Mouse (Mus musculus): ENCODE measurements around the gene Mfn1.

The Mfn1 gene

GRCm38 (mm10) chr3:32510375-32511190, 18.7 kb upstream of the Mfn1 start:
- DNase-seq (ENCODE audit: low spot score) = peak; percentile 93

- DNase-seq (ENCODE audit: low spot score) = no peak
Measured at GRCm38 (mm10) chr3:32511191-32511550, 18.1 kb upstream of the Mfn1 start.

- DNase-seq (ENCODE audit: low spot score) = no peak
Measured at GRCm38 (mm10) chr3:32512686-32513284, 16.5 kb upstream of the Mfn1 start.

GRCm38 (mm10) chr3:32513528-32513927, 15.7 kb upstream of the Mfn1 start:
- DNase-seq (ENCODE audit: low spot score) = no peak

GRCm38 (mm10) chr3:32527181-32527580, 2.1 kb upstream of the Mfn1 start:
- DNase-seq (ENCODE audit: low spot score) = no peak

GRCm38 (mm10) chr3:32530041-32530440, 776 bp downstream of the Mfn1 start:
- no peak for DNase-seq (ENCODE audit: low spot score)

GRCm38 (mm10) chr3:32535692-32536091, 6.4 kb downstream of the Mfn1 start:
- DNase-seq (ENCODE audit: low spot score) = no peak

- no peak for DNase-seq (ENCODE audit: low spot score)
Measured at GRCm38 (mm10) chr3:32537556-32537955, 8.3 kb downstream of the Mfn1 start.

GRCm38 (mm10) chr3:32538091-32538490, 8.8 kb downstream of the Mfn1 start:
- DNase-seq (ENCODE audit: low spot score) = no peak

- DNase-seq (ENCODE audit: low spot score) = no peak
Measured at GRCm38 (mm10) chr3:32553061-32553460, 23.8 kb downstream of the Mfn1 start.

GRCm38 (mm10) chr3:32563401-32563800, 34.1 kb downstream of the Mfn1 start:
- no peak for DNase-seq (ENCODE audit: low spot score)

GRCm38 (mm10) chr3:32573086-32573485, 43.8 kb downstream of the Mfn1 start:
- DNase-seq (ENCODE audit: low spot score) = no peak

GRCm38 (mm10) chr3:32573881-32574280, 44.6 kb downstream of the Mfn1 start:
- DNase-seq (ENCODE audit: low spot score) = no peak

GRCm38 (mm10) chr3:32575151-32575550, 45.9 kb downstream of the Mfn1 start:
- no peak for DNase-seq (ENCODE audit: low spot score)

- no peak for DNase-seq (ENCODE audit: low spot score)
Measured at GRCm38 (mm10) chr3:32578772-32579171, 49.5 kb downstream of the Mfn1 start.

GRCm38 (mm10) chr3:32580738-32581137, 51.5 kb downstream of the Mfn1 start:
- DNase-seq (ENCODE audit: low spot score) = no peak

GRCm38 (mm10) chr3:32581911-32582310, 52.6 kb downstream of the Mfn1 start:
- no peak for DNase-seq (ENCODE audit: low spot score)

GRCm38 (mm10) chr3:32583489-32583888, 54.2 kb downstream of the Mfn1 start:
- no peak for DNase-seq (ENCODE audit: low spot score)

- DNase-seq (ENCODE audit: low spot score) = no peak
Measured at GRCm38 (mm10) chr3:32586274-32586673, 57.0 kb downstream of the Mfn1 start.

- DNase-seq (ENCODE audit: low spot score) = no peak
Measured at GRCm38 (mm10) chr3:32595080-32595479, 65.8 kb downstream of the Mfn1 start.

- DNase-seq (ENCODE audit: low spot score) = no peak
Measured at GRCm38 (mm10) chr3:32599328-32599727, 70.1 kb downstream of the Mfn1 start.

- DNase-seq (ENCODE audit: low spot score) = no peak
Measured at GRCm38 (mm10) chr3:32601055-32601454, 71.8 kb downstream of the Mfn1 start.

GRCm38 (mm10) chr3:32609233-32609632, 80.0 kb downstream of the Mfn1 start:
- DNase-seq (ENCODE audit: low spot score) = no peak

- DNase-seq (ENCODE audit: low spot score) = no peak
Measured at GRCm38 (mm10) chr3:32610560-32610959, 81.3 kb downstream of the Mfn1 start.
